Mouse (Mus musculus) C2C12 (cell line): ENCODE results near the gene 1810046K07Rik.

Source experiments
- CEBPB ChIP-seq: IDR thresholded peaks from one replicate; pipeline ENCODE4 v1.6.1; 2011; ENCODE audit warnings: low read depth, mild to moderate bottlenecking, control low read depth, moderate library complexity
- CTCF ChIP-seq: IDR thresholded peaks from one replicate; pipeline ENCODE4 v1.5.1; 2011; ENCODE audit not compliant: control insufficient read depth, insufficient read depth, insufficient read length
- MAX ChIP-seq: IDR thresholded peaks from one replicate; pipeline ENCODE4 v1.6.1; 2011; ENCODE audit warnings: mild to moderate bottlenecking, control low read depth
- USF1 ChIP-seq: IDR thresholded peaks from one replicate; pipeline ENCODE4 v1.6.1; 2011; ENCODE audit warnings: low read depth, mild to moderate bottlenecking, control low read depth, moderate library complexity

DNA sequence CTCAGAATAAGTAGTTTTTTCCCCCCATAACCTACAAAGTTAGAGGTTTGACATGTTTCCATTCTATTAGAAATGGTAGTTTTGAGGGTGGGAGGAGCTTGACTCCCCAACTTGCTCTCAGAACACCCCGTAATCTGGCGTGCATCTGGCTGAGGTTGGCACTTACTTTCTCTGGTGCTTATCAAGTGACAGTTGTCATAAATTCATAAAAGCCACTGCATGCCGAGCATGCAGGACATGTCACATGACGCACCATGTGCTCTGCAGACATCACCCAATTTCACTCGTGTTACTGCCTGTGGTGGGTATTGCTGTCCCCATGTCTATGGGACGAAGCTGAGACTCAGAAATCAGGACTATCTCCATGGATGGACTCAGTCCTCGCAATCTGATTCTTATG is 18.2 kb downstream of the 1810046K07Rik start:
- TF ChIP-seq CTCF (no peak), CEBPB (no peak), MAX (no peak), USF1 (peak; percentile 3)
